Mouse (Mus musculus) cerebellum, postnatal 14 days (tissue): ENCODE results near the gene Tnnc2.

Source experiments
- DNase-seq, 2 experiments: peaks; one replicate each; pipeline ENCODE4 v3.0.0; 2021; ENCODE audit warnings: mixed read lengths in 2 of 2

Tnnc2 gene

GRCm38 (mm10) chr2:164733259-164733658 is 46.5 kb downstream of the Tnnc2 start:
- no peak for DNase-seq

GRCm38 (mm10) chr2:164731719-164732118 is 48.0 kb downstream of the Tnnc2 start:
- no peak for DNase-seq
